Mouse (Mus musculus): ENCODE data around the gene C1qtnf6. TPM values are rescaled to one million over a fixed set of nuclear protein-coding genes. Genes with fewer than 3 reads are reported as not detected.
A peak's percentile ranks its signal among the peaks of the same experiment; 100 is the strongest.

The C1qtnf6 gene
- polyA plus RNA-seq, 1 experiment = 23.6 TPM

- no peak overlapping the region for H3K4me3 ChIP-seq (ENCODE audit: extremely low read depth, insufficient read depth, insufficient read length)
- no peaks in the 10 kb centered on the region for H3K27me3 ChIP-seq (ENCODE audit: control insufficient read depth, insufficient read depth, low read length)
- DNase-seq (ENCODE audit: low read depth in 1 of 2, low spot score in 2 of 2) = no peak
- peak overlapping the region; percentile 42 for H3K27ac ChIP-seq (ENCODE audit: insufficient read depth, low read length)
- 23% methylated on average over 8 of the region's 8 CpGs for whole genome bisulfite sequencing
- H3K4me1 ChIP-seq (ENCODE audit: control insufficient read depth, insufficient read depth, insufficient read length) = peaks cover 14% of the 10 kb centered on the region; the same call in 1 of the 2 replicates
- no peak for TF ChIP-seq CTCF (IDR thresholded peaks at IDR 0.05; ENCODE audit: extremely low read depth, insufficient read depth, insufficient read length, insufficient replicate concordance)
- no peak for TF ChIP-seq POLR2A (IDR thresholded peaks at IDR 0.05; ENCODE audit: low read depth, low read length)
- H3K36me3 ChIP-seq (ENCODE audit: control insufficient read depth, insufficient read depth, low read length) = no peaks in the 10 kb centered on the region
Observed at GRCm38 (mm10) chr15:78510121-78510576, 21.1 kb downstream of the C1qtnf6 start.

GRCm38 (mm10) chr15:78509297-78509899 is 21.8 kb downstream of the C1qtnf6 start:
- Histone ChIP-seq H3K4me3 (ENCODE audit: extremely low read depth, insufficient read depth, insufficient read length) (no peak overlapping the region), H3K36me3 (ENCODE audit: control insufficient read depth, insufficient read depth, low read length) (no peaks in the 10 kb centered on the region), H3K27ac (ENCODE audit: insufficient read depth, low read length) (no peak overlapping the region), H3K27me3 (ENCODE audit: control insufficient read depth, insufficient read depth, low read length) (no peaks in the 10 kb centered on the region), H3K4me1 (ENCODE audit: control insufficient read depth, insufficient read depth, insufficient read length) (peaks cover 11% of the 10 kb centered on the region; the same call in 1 of the 2 replicates)
- no peak for TF ChIP-seq POLR2A (IDR thresholded peaks at IDR 0.05; ENCODE audit: low read depth, low read length)
- TF ChIP-seq CTCF (IDR thresholded peaks at IDR 0.05; ENCODE audit: extremely low read depth, insufficient read depth, insufficient read length, insufficient replicate concordance) = no peak
- WGBS = 81% methylated on average over 12 of the region's 12 CpGs
- DNase-seq (ENCODE audit: low read depth in 1 of 2, low spot score in 2 of 2) = no peak

- Histone ChIP-seq H3K36me3 (ENCODE audit: control insufficient read depth, insufficient read depth, low read length) (no peaks in the 10 kb centered on the region), H3K27ac (ENCODE audit: insufficient read depth, low read length) (no peak overlapping the region), H3K4me1 (ENCODE audit: control insufficient read depth, insufficient read depth, insufficient read length) (peaks cover 11% of the 10 kb centered on the region; the same call in 1 of the 2 replicates), H3K27me3 (ENCODE audit: control insufficient read depth, insufficient read depth, low read length) (no peaks in the 10 kb centered on the region), H3K4me3 (ENCODE audit: extremely low read depth, insufficient read depth, insufficient read length) (no peak overlapping the region)
- TF ChIP-seq CTCF (IDR thresholded peaks at IDR 0.05; ENCODE audit: extremely low read depth, insufficient read depth, insufficient read length, insufficient replicate concordance) = no peak
- TF ChIP-seq POLR2A (IDR thresholded peaks at IDR 0.05; ENCODE audit: low read depth, low read length) = no peak
- WGBS = 86% methylated on average over 7 of the region's 7 CpGs
- no peak for DNase-seq (ENCODE audit: low read depth in 1 of 2, low spot score in 2 of 2)
Observed at GRCm38 (mm10) chr15:78508443-78508842, 22.8 kb downstream of the C1qtnf6 start.

- H3K4me3 ChIP-seq (ENCODE audit: extremely low read depth, insufficient read depth, insufficient read length) = no peak overlapping the region
- no peak for TF ChIP-seq POLR2A (IDR thresholded peaks at IDR 0.05; ENCODE audit: low read depth, low read length)
- TF ChIP-seq CTCF (IDR thresholded peaks at IDR 0.05; ENCODE audit: extremely low read depth, insufficient read depth, insufficient read length, insufficient replicate concordance) = no peak
- WGBS = 88% methylated on average over 3 of the region's 3 CpGs
- H3K36me3 ChIP-seq (ENCODE audit: control insufficient read depth, insufficient read depth, low read length) = no peaks in the 10 kb centered on the region
- DNase-seq (ENCODE audit: low read depth in 1 of 2, low spot score in 2 of 2) = no peak
- H3K27ac ChIP-seq (ENCODE audit: insufficient read depth, low read length) = no peak overlapping the region
- H3K27me3 ChIP-seq (ENCODE audit: control insufficient read depth, insufficient read depth, low read length) = no peaks in the 10 kb centered on the region
- H3K4me1 ChIP-seq (ENCODE audit: control insufficient read depth, insufficient read depth, insufficient read length) = peaks cover 7% of the 10 kb centered on the region; the same call in 1 of the 2 replicates
Observed at GRCm38 (mm10) chr15:78505541-78505940, 25.7 kb downstream of the C1qtnf6 start.

- TF ChIP-seq POLR2A (IDR thresholded peaks at IDR 0.05; ENCODE audit: low read depth, low read length) = no peak
- no peak for TF ChIP-seq CTCF (IDR thresholded peaks at IDR 0.05; ENCODE audit: extremely low read depth, insufficient read depth, insufficient read length, insufficient replicate concordance)
- Histone ChIP-seq H3K27me3 (ENCODE audit: control insufficient read depth, insufficient read depth, low read length) (no peaks in the 10 kb centered on the region), H3K4me3 (ENCODE audit: extremely low read depth, insufficient read depth, insufficient read length) (no peak overlapping the region), H3K4me1 (ENCODE audit: control insufficient read depth, insufficient read depth, insufficient read length) (no peaks in the 10 kb centered on the region; the same call in 1 of the 2 replicates), H3K36me3 (ENCODE audit: control insufficient read depth, insufficient read depth, low read length) (no peaks in the 10 kb centered on the region), H3K27ac (ENCODE audit: insufficient read depth, low read length) (no peak overlapping the region)
- no peak for DNase-seq (ENCODE audit: low read depth in 1 of 2, low spot score in 2 of 2)
- 93% methylated on average over 5 of the region's 5 CpGs for WGBS
Observed at GRCm38 (mm10) chr15:78504816-78505215, 26.4 kb downstream of the C1qtnf6 start.

GRCm38 (mm10) chr15:78504013-78504412 is 27.2 kb downstream of the C1qtnf6 start:
- Histone ChIP-seq H3K4me3 (ENCODE audit: extremely low read depth, insufficient read depth, insufficient read length) (no peak overlapping the region), H3K36me3 (ENCODE audit: control insufficient read depth, insufficient read depth, low read length) (no peaks in the 10 kb centered on the region), H3K27ac (ENCODE audit: insufficient read depth, low read length) (peak overlapping the region; percentile 27; the same call in 1 of the 2 replicates), H3K4me1 (ENCODE audit: control insufficient read depth, insufficient read depth, insufficient read length) (no peaks in the 10 kb centered on the region), H3K27me3 (ENCODE audit: control insufficient read depth, insufficient read depth, low read length) (no peaks in the 10 kb centered on the region)
- WGBS = 90% methylated on average over 1 of the region's 1 CpGs
- DNase-seq (ENCODE audit: low read depth in 1 of 2, low spot score in 2 of 2) = no peak
- TF ChIP-seq CTCF (IDR thresholded peaks at IDR 0.05; ENCODE audit: extremely low read depth, insufficient read depth, insufficient read length, insufficient replicate concordance) (no peak), POLR2A (IDR thresholded peaks at IDR 0.05; ENCODE audit: low read depth, low read length) (no peak)

All from spleen, adult 2 months (tissue).